Mouse (Mus musculus) erythroblast, embryonic 14.5 days (primary cell): Measurements from ENCODE around the gene Trmt10c. TPM values are rescaled to one million over a fixed set of nuclear protein-coding genes. Genes with fewer than 3 reads are reported as not detected.
"Not testable (repeated sequence)": the region's sequence is repeated elsewhere in the genome, so short reads cannot be mapped to it uniquely, and the experiment has no call there.

Source experiments
- H3K27me3 ChIP-seq: 2 replicates; pipeline ENCODE4 v1.6.1; 2012; ENCODE audit warnings: inconsistent platforms; ENCODE audit not compliant: control insufficient read depth
- H3K36me3 ChIP-seq: 2 replicates; pipeline ENCODE4 v1.6.1; 2012; ENCODE audit warnings: mild to moderate bottlenecking, inconsistent platforms; ENCODE audit not compliant: control insufficient read depth
- H3K4me1 ChIP-seq: 2 replicates; pipeline ENCODE4 v1.6.1; 2012; ENCODE audit warnings: inconsistent platforms; ENCODE audit not compliant: control insufficient read depth
- H3K4me3 ChIP-seq: replicated peaks from 2 replicates; pipeline ENCODE3; 2012; ENCODE audit warnings: moderate library complexity, mild to moderate bottlenecking, inconsistent platforms
- H3K9me3 ChIP-seq: 2 replicates; pipeline ENCODE4 v1.6.1; 2012; ENCODE audit warnings: low read length, inconsistent platforms, mixed read lengths; ENCODE audit not compliant: control insufficient read depth
- GATA1 ChIP-seq: IDR thresholded peaks from 2 replicates; pipeline ENCODE4 v1.6.1; 2012; ENCODE audit warnings: low read length, inconsistent platforms, mixed read lengths
- TAL1 ChIP-seq: IDR thresholded peaks from 3 replicates; pipeline ENCODE4 v1.6.1; 2012; ENCODE audit warnings: low read length, inconsistent platforms, mixed read lengths
- polyA plus RNA-seq: library from polyadenylated mRNA; stranded (reverse); fragments of >175 nt; gene quantifications from 2 replicates; pipeline ENCODE4 v1.2.3, GENCODE M21; 2012

Trmt10c gene
- 0.19 and 0.21 TPM in 2 replicates for polyA plus RNA-seq

- Histone ChIP-seq H3K27me3 (no peaks in the 10 kb centered on the region), H3K4me1 (peaks cover 27% of the 10 kb centered on the region), H3K4me3 (peak within 1 kb of the TSS; percentile 78), H3K9me3 (no peaks in the 10 kb centered on the region), H3K36me3 (peaks cover 36% of the 10 kb centered on the region)
- TF ChIP-seq GATA1 (no peak), TAL1 (no peak)
Observed at GRCm38 (mm10) chr16:56037138-56038010, at the start of gene Trmt10c. Gene Trmt10c (minus strand): TSS chr16:56037819.

- peaks cover 61% of the 10 kb centered on the region for H3K36me3 ChIP-seq
Observed at GRCm38 (mm10) chr16:56086336-56086735, 48.7 kb upstream of the Trmt10c start.

GRCm38 (mm10) chr16:56081691-56082090, 44.1 kb upstream of the Trmt10c start:
- TF ChIP-seq GATA1 (no peak), TAL1 (no peak)
- peaks cover 29% of the 10 kb centered on the region for H3K4me1 ChIP-seq
- H3K4me3 ChIP-seq, result no peak overlapping the region
- no peaks in the 10 kb centered on the region for H3K9me3 ChIP-seq
- peaks cover 65% of the 10 kb centered on the region for H3K36me3 ChIP-seq
- no peaks in the 10 kb centered on the region for H3K27me3 ChIP-seq

More at GRCm38 (mm10) chr16:56086336-56086735, 48.7 kb upstream of the Trmt10c start:
- Histone ChIP-seq H3K9me3 (no peaks in the 10 kb centered on the region), H3K4me3 (no peak overlapping the region), H3K27me3 (no peaks in the 10 kb centered on the region), H3K4me1 (peaks cover 11% of the 10 kb centered on the region)
- TF ChIP-seq TAL1 (no peak), GATA1 (no peak)

GRCm38 (mm10) chr16:56079419-56079818, 41.8 kb upstream of the Trmt10c start:
- TF ChIP-seq GATA1, result no peak

GRCm38 (mm10) chr16:56076121-56076869, 38.7 kb upstream of the Trmt10c start:
- TF ChIP-seq GATA1 (no peak), TAL1 (no peak)
- no peaks in the 10 kb centered on the region for H3K27me3 ChIP-seq
- peaks cover 65% of the 10 kb centered on the region for H3K4me1 ChIP-seq
- peak overlapping the region; percentile 70 for H3K4me3 ChIP-seq
- peaks cover 40% of the 10 kb centered on the region for H3K36me3 ChIP-seq
- H3K9me3 ChIP-seq, result no peaks in the 10 kb centered on the region

More at GRCm38 (mm10) chr16:56079419-56079818, 41.8 kb upstream of the Trmt10c start:
- Histone ChIP-seq H3K36me3 (peaks cover 53% of the 10 kb centered on the region), H3K4me1 (peaks cover 34% of the 10 kb centered on the region), H3K9me3 (no peaks in the 10 kb centered on the region), H3K27me3 (no peaks in the 10 kb centered on the region), H3K4me3 (no peak overlapping the region)

DNA sequence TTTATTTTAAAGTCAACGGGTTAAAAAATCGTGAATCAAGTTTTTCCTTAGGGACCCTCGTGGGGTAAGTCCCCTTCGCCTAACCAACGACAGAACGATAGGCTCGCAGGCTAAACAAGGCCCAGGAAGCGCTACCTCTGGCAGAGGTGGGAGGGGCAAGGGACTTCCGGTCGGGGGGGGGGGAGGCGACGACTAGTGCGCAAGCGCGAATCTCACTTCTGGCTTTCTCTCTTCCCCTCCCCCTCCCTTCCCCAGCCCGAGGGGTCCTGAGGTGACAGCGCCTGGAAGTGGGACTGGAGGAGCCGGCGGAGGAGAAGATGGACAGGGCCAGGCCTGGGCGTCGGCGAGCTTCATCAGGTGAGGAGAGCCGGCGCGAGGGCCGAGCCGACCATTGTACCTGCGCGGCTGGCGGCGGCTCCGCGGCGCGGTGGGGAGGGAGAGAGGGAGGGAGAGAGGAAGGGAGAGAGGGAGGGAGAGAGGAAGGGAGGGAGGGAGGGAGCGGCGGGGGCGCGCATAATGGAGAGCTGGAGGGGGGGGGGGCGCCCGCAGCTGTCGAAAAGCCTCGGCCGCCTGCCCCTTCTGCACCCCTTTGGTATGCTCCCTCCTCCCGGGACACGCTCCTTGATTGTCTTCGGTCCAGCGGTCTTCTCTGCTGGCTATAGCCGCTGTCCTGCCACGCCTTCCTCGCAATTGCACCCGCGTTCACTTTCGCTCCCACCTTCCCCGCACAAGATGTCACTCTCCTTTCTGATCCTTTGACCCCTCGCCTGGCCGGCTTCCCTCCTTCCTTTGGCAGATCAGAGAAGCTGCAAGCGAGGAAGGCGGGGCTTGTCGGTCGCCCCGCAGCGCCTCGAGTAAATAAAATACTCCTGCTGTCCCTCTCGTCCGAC, 37.8 kb upstream of the Trmt10c start:
- TF ChIP-seq GATA1, result no peak
- TF ChIP-seq TAL1, result no peak
- H3K4me3 ChIP-seq, result peak overlapping the region; percentile 70
- H3K27me3 ChIP-seq, result no peaks in the 10 kb centered on the region
- peaks cover 70% of the 10 kb centered on the region for H3K4me1 ChIP-seq
- peaks cover 36% of the 10 kb centered on the region for H3K36me3 ChIP-seq
- H3K9me3 ChIP-seq, result no peaks in the 10 kb centered on the region

- Histone ChIP-seq H3K4me1 (peaks cover 73% of the 10 kb centered on the region), H3K4me3 (peak overlapping the region; percentile 70), H3K27me3 (no peaks in the 10 kb centered on the region), H3K9me3 (no peaks in the 10 kb centered on the region), H3K36me3 (peaks cover 30% of the 10 kb centered on the region)
- peak; percentile 58 for TF ChIP-seq GATA1
- TF ChIP-seq TAL1, result no peak
Observed at GRCm38 (mm10) chr16:56074565-56074964, 36.9 kb upstream of the Trmt10c start.

DNA sequence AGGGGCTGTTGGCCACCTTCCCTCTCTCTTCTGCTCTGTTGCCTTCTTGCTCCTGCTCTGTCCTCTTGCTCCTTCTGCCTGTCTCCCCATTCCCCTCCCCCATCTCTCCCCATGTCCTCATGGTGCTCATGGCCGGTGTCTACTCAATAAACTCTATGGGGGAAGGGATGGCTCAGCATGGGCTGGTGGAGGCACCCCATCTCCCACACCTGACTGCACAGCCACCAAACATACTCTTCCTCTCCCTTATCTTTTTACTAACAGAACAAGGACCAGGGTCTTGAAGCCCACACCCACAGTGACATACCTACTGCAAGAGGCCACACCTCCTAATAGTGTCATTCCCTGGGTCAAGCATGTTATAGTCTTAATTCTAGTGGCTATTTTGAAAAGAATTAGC, 36.5 kb upstream of the Trmt10c start:
- no peaks in the 10 kb centered on the region for H3K27me3 ChIP-seq
- no peaks in the 10 kb centered on the region for H3K9me3 ChIP-seq
- H3K4me3 ChIP-seq, result peak overlapping the region; percentile 70
- H3K36me3 ChIP-seq, result peaks cover 27% of the 10 kb centered on the region
- H3K4me1 ChIP-seq, result peaks cover 74% of the 10 kb centered on the region
- TF ChIP-seq GATA1, result no peak
- TF ChIP-seq TAL1, result no peak

- peaks cover 80% of the 10 kb centered on the region for H3K4me1 ChIP-seq
- H3K4me3 ChIP-seq, result not testable (repeated sequence)
Observed at GRCm38 (mm10) chr16:56073150-56073549, 35.5 kb upstream of the Trmt10c start.

More at GRCm38 (mm10) chr16:56073150-56073549, 35.5 kb upstream of the Trmt10c start:
- H3K27me3 ChIP-seq, H3K9me3 ChIP-seq: not testable (repeated sequence)
- peaks cover 21% of the 10 kb centered on the region for H3K36me3 ChIP-seq
